8 mouse cellular contexts compared by ENCODE assay signal in genomic region chr2:80128861-80129698, GRCm38 (mm10). TPM values are rescaled to one million over a fixed set of nuclear protein-coding genes. Genes with fewer than 3 reads are reported as not detected.
DNase-seq lines count a peak whose midpoint lies in the region; ATAC-seq and TF ChIP-seq lines count a peak whose summit lies in the region.

TSS of gene Pde1a (minus strand) at chr2:80129458.

- intact Hi-C loops in heart, postnatal 25 days (cut with DNase I), result no loop called here

- H3K27ac ChIP-seq in heart, embryonic 12.5 days (ENCODE audit: poor library complexity, severe bottlenecking), result no peak within 1 kb of the TSS
- no peak within 1 kb of the TSS for H3K27ac ChIP-seq in heart, postnatal 0 days (ENCODE audit: low read depth)
- peak within 1 kb of the TSS; percentile 39; the same call in 1 of the 2 replicates for H3K27ac ChIP-seq in midbrain, embryonic 13.5 days

- peak within 1 kb of the TSS; percentile 38 for H3K4me3 ChIP-seq in heart, embryonic 12.5 days
- H3K4me3 ChIP-seq in heart, postnatal 0 days (ENCODE audit: low read depth, low read length), result peak within 1 kb of the TSS; percentile 29; the same call in 1 of the 2 replicates
- H3K4me3 ChIP-seq in midbrain, embryonic 13.5 days (replicated peaks), result peak within 1 kb of the TSS; percentile 43

- peaks cover 12% of the 10 kb centered on the region for H3K4me1 ChIP-seq in heart, embryonic 12.5 days (replicated peaks)
- H3K4me1 ChIP-seq in heart, postnatal 0 days (ENCODE audit: control insufficient read depth, insufficient read depth), result no peaks in the 10 kb centered on the region
- peaks cover 27% of the 10 kb centered on the region for H3K4me1 ChIP-seq in midbrain, embryonic 13.5 days (replicated peaks)

- TF ChIP-seq EP300 in heart, postnatal 0 days (IDR thresholded peaks at IDR 0.05; ENCODE audit: low read depth), result no peak

- no peak for DNase-seq in heart, postnatal 25 days (ENCODE audit: low spot score)
- peak; percentile 24 for DNase-seq in embryo, embryonic 11.5 days (ENCODE audit: low read depth, low spot score)
- no peak for DNase-seq in heart, postnatal 0 days (ENCODE audit: low spot score)
- peak; percentile 59 to 68 for DNase-seq in layer of hippocampus, postnatal 14 days (ENCODE audit: low spot score in 2 of 2)
- no peak for DNase-seq in natural killer cell, adult 2 months (ENCODE audit: low spot score in 2 of 2)

- peak within 1 kb of the TSS; percentile 43 for H3K9ac ChIP-seq in heart, embryonic 12.5 days
- no peak within 1 kb of the TSS for H3K9ac ChIP-seq in heart, postnatal 0 days (replicated peaks; ENCODE audit: low read depth, low read length)
- H3K9ac ChIP-seq in midbrain, embryonic 13.5 days (replicated peaks), result peak within 1 kb of the TSS; percentile 24; the same call in 1 of the 2 replicates

- no peaks in the 10 kb centered on the region for H3K36me3 ChIP-seq in heart, embryonic 12.5 days
- no peaks in the 10 kb centered on the region for H3K36me3 ChIP-seq in heart, postnatal 0 days (replicated peaks; ENCODE audit: control insufficient read depth, insufficient read depth, low read length)
- no peaks in the 10 kb centered on the region for H3K36me3 ChIP-seq in midbrain, embryonic 13.5 days

- WGBS in heart, embryonic 12.5 days, result 29% methylated on average over 21 of the region's 21 CpGs
- 24% methylated on average over 21 of the region's 21 CpGs for WGBS in heart, postnatal 0 days
- 6% methylated on average over 21 of the region's 21 CpGs for WGBS in midbrain, embryonic 13.5 days

- H3K4me2 ChIP-seq in heart, embryonic 12.5 days, result peak within 1 kb of the TSS; percentile 73
- H3K4me2 ChIP-seq in heart, postnatal 0 days (ENCODE audit: low read depth, low read length), result peak within 1 kb of the TSS; percentile 44
- peak within 1 kb of the TSS; percentile 61 for H3K4me2 ChIP-seq in midbrain, embryonic 13.5 days (replicated peaks)

- H3K9me3 ChIP-seq in heart, embryonic 12.5 days (replicated peaks), result no peaks in the 10 kb centered on the region
- no peaks in the 10 kb centered on the region for H3K9me3 ChIP-seq in heart, postnatal 0 days (replicated peaks; ENCODE audit: control insufficient read depth, low read length)
- H3K9me3 ChIP-seq in midbrain, embryonic 13.5 days, result no peaks in the 10 kb centered on the region

- no peak for TF ChIP-seq CTCF in heart, postnatal 0 days (IDR thresholded peaks at IDR 0.05; ENCODE audit: low read depth)

- H3K27me3 ChIP-seq in heart, embryonic 12.5 days (replicated peaks), result no peaks in the 10 kb centered on the region
- no peaks in the 10 kb centered on the region for H3K27me3 ChIP-seq in heart, postnatal 0 days (ENCODE audit: control insufficient read depth, insufficient read depth, low read length)
- H3K27me3 ChIP-seq in midbrain, embryonic 13.5 days, result no peaks in the 10 kb centered on the region

- ATAC-seq in heart, embryonic 12.5 days (ENCODE audit: insufficient number of reproducible peaks, low FRiP score), result no peak
- no peak for ATAC-seq in heart, postnatal 0 days (ENCODE audit: insufficient read depth, low read depth)
- peak; percentile 95 for ATAC-seq in midbrain, embryonic 13.5 days
- no peak for ATAC-seq in monocyte, adult 5-6 weeks (replicated peaks; ENCODE audit: insufficient number of reproducible peaks, low FRiP score, low TSS enrichment, poor library complexity, severe bottlenecking)

RNA-seq across cellular contexts. Expression of gene Pde1a, which starts in this region (rescaled TPM):
- polyA plus RNA-seq in heart, embryonic 12.5 days (2016; fragmentation: Nextera tagmentation; extraction: Ambion mirVana), result 40.5 and 41.2 TPM in 2 replicates
- total RNA-seq in heart, postnatal 25 days (2021), result 1 to 10 TPM; 7.3 to 9.2 TPM
- 7.6 and 12.8 TPM in 2 replicates for total RNA-seq in heart, postnatal 0 days (2014; rRNA removed; ENCODE audit: low replicate concordance)
- polyA plus RNA-seq in heart, postnatal 0 days (2015; fragmentation: Nextera tagmentation; extraction: Ambion mirVana), result 12.9 and 13.7 TPM in 2 replicates
- 100 to 1,000 TPM; 138 to 143 TPM for total RNA-seq in layer of hippocampus, postnatal 14 days (2021)
- 2.8 and 4.3 TPM in 2 replicates for polyA plus RNA-seq in midbrain, embryonic 13.5 days (2015; fragmentation: Nextera tagmentation; extraction: Ambion mirVana)
- total RNA-seq in monocyte, adult 5-6 weeks (2017), result not detected in 3 replicates

Comparison
In these comparisons a context has a peak if more than half of its experiments do, and no peak if none do; other contexts are left out.
1. RNA of gene Pde1a (total RNA-seq): 138 to 143 TPM in layer of hippocampus, postnatal 14 days; 7.3 to 9.2 TPM in heart, postnatal 25 days, 7.6 to 12.8 TPM in heart, postnatal 0 days and not detected in monocyte, adult 5-6 weeks; every median in the first group is over 10 times any median in the second.
2. DNase-seq: peak in embryo, embryonic 11.5 days (single experiment) and layer of hippocampus, postnatal 14 days (2 of 2); none in heart, postnatal 25 days (single experiment), heart, postnatal 0 days (single experiment) and natural killer cell, adult 2 months (0 of 2).
3. Peak in every context shown above with its lines, with median percentiles within 50 percentile points of each other: H3K4me2 ChIP-seq and H3K4me3 ChIP-seq.